Mouse (Mus musculus) brain, embryonic 14.5 days (tissue): Measurements from ENCODE around the gene Sccpdh.

ENCODE experiments used
- CTCF ChIP-seq: fragments of 200-500 bp; IDR thresholded peaks from 2 replicates; pipeline ENCODE4 v1.5.1; 2012; ENCODE audit warnings: inconsistent platforms, mild to moderate bottlenecking, moderate library complexity, borderline replicate concordance; ENCODE audit not compliant: insufficient read depth, insufficient read length; ENCODE audit errors: extremely low read depth
- POLR2A ChIP-seq: fragments of 200-500 bp; IDR thresholded peaks from 2 replicates; pipeline ENCODE4 v1.6.1; 2012; ENCODE audit warnings: mild to moderate bottlenecking, inconsistent platforms, borderline replicate concordance; ENCODE audit not compliant: poor library complexity, insufficient read depth, insufficient read length, severe bottlenecking; ENCODE audit errors: extremely low read depth

DNA sequence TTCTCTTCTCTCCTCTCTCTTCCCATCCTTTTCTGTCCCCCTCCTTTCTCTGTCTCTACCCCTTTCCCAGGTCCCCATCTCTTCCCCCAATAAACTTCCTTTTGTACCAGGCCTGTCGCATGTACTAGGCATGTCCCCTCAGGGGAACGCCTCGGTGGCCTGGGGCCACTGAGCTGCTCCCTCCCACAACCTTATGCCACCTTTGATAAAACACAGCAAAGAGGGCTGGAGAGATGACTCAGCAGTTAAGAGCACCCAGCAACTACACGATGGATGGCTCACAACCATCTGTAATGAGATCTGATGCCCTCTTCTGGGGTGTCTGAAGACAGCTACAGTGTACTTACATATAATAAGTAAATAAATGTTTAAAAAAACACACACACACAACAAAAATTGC, 47.8 kb downstream of the Sccpdh start:
- TF ChIP-seq CTCF (no peak), POLR2A (no peak)
